Mouse (Mus musculus): ENCODE data around the gene Fastkd5. TPM values are rescaled to one million over a fixed set of nuclear protein-coding genes. Genes with fewer than 3 reads are reported as not detected.

Fastkd5 gene
- total and polyA plus RNA-seq, 2 experiments: 2.0 to 6.3 TPM

DNA sequence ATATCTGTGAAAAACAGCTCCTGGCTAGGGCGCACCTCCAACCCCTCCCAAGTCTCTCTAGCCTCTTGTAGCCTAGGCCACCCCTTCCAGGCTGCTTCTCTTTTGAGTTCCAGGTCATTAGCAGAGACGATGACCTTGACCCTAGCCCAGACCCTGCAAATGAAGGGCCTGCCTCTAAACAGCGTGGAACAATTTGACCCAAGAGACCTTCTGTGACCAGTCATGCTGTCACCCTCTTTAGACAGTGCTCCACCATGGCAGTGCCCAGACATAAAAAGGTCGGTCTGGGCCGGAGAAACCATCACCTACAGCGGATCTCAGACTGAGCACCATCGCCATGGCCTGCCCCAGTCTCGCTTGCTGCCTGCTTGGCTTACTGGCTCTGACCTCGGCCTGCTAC is 54.0 kb downstream of the Fastkd5 start, which contains the start of gene Oxt:
TSS of gene Oxt (plus strand) at position 301 of the 400 bp plus-strand sequence.
- H3K4me3 ChIP-seq (ENCODE audit: insufficient read depth, low read depth, low read length): peak within 1 kb of the TSS; percentile 33; the same call in 1 of the 2 replicates
- H3K27ac ChIP-seq (replicated peaks; ENCODE audit: insufficient read depth, low read depth, low read length): no peak within 1 kb of the TSS
- 0 out of 2 replicates have a peak within 1 kb of the TSS, but pooled peaks have one; percentile 21 for H3K9ac ChIP-seq (ENCODE audit: low read depth, low read length)
- no peak for DNase-seq (ENCODE audit: extremely low read depth, low read depth, low spot score)
- peaks cover 5% of the 10 kb centered on the region; the same call in 1 of the 2 replicates for H3K27me3 ChIP-seq (ENCODE audit: control insufficient read depth, insufficient read depth, low read length)
- H3K79me2 ChIP-seq (ENCODE audit: control insufficient read depth, insufficient read depth, low read length): no peaks in the 10 kb centered on the region
- no peaks in the 10 kb centered on the region for H3K36me3 ChIP-seq (ENCODE audit: control insufficient read depth, insufficient read depth, low read length)
- H3K4me1 ChIP-seq (ENCODE audit: control insufficient read depth, insufficient read depth, low read length): peaks cover 6% of the 10 kb centered on the region
- TF ChIP-seq CTCF (IDR thresholded peaks at IDR 0.05; ENCODE audit: low read depth, low read length) (no peak), POLR2A (IDR thresholded peaks at IDR 0.05; ENCODE audit: extremely low read depth, insufficient read depth, low read length) (no peak)
- WGBS: 83% methylated on average over 9 of the region's 9 CpGs

DNA sequence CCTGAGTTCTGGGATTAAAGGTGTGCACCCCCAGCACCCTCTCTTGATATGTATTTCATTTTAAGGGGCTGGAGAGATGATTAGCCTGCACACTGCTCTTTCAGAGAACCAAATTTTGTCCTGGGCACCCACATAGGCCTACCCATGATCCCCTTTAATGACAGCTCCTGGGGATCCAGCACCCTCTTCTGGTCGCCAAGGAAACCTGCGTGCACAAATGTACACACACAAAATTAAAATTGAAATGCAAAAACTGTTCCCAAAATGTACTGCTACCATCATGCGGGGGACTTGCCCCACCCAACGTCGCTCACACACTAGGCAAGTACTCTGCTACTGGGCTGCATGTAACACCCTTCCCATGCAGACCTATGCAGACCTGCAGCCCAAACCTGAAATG is 54.9 kb downstream of the Fastkd5 start:
- no peak overlapping the region for H3K9ac ChIP-seq (ENCODE audit: low read depth, low read length)
- H3K4me1 ChIP-seq (ENCODE audit: control insufficient read depth, insufficient read depth, low read length): peaks cover 6% of the 10 kb centered on the region
- H3K36me3 ChIP-seq (ENCODE audit: control insufficient read depth, insufficient read depth, low read length): no peaks in the 10 kb centered on the region
- no peak for TF ChIP-seq CTCF (IDR thresholded peaks at IDR 0.05; ENCODE audit: low read depth, low read length)
- 92% methylated on average over 5 of the region's 5 CpGs for WGBS
- H3K27ac ChIP-seq (replicated peaks; ENCODE audit: insufficient read depth, low read depth, low read length): no peak overlapping the region
- no peak for DNase-seq (ENCODE audit: extremely low read depth, low read depth, low spot score)
- peaks cover 5% of the 10 kb centered on the region; the same call in 1 of the 2 replicates for H3K27me3 ChIP-seq (ENCODE audit: control insufficient read depth, insufficient read depth, low read length)
- H3K79me2 ChIP-seq (ENCODE audit: control insufficient read depth, insufficient read depth, low read length): no peaks in the 10 kb centered on the region
- no peak overlapping the region for H3K4me3 ChIP-seq (ENCODE audit: insufficient read depth, low read depth, low read length)

DNA sequence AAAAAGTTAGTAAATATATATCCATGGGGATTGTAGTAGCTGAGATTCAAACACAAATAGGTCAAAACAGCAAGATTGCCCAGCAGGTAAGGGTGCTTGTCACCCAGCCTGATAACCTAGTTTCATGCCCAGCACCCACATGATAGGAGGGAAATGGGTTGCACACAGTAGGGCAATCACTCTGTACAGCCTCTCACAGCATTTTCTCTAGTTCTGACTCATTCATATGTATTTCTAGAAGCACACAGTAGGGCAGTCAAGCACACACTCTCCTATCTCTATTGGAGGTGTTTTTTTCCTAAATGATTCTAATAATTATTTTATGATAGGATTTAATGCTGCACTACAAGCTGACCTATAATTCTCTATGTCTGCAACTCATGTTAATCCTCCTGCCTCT is 59.9 kb downstream of the Fastkd5 start:
- Histone ChIP-seq H3K27ac (replicated peaks; ENCODE audit: insufficient read depth, low read depth, low read length) (no peak overlapping the region), H3K4me1 (ENCODE audit: control insufficient read depth, insufficient read depth, low read length) (peaks cover 2% of the 10 kb centered on the region), H3K36me3 (ENCODE audit: control insufficient read depth, insufficient read depth, low read length) (no peaks in the 10 kb centered on the region; the same call in 1 of the 2 replicates), H3K79me2 (ENCODE audit: control insufficient read depth, insufficient read depth, low read length) (no peaks in the 10 kb centered on the region), H3K9ac (ENCODE audit: low read depth, low read length) (no peak overlapping the region), H3K27me3 (ENCODE audit: control insufficient read depth, insufficient read depth, low read length) (no peaks in the 10 kb centered on the region), H3K4me3 (ENCODE audit: insufficient read depth, low read depth, low read length) (no peak overlapping the region)
- TF ChIP-seq CTCF (IDR thresholded peaks at IDR 0.05; ENCODE audit: low read depth, low read length) (no peak), POLR2A (IDR thresholded peaks at IDR 0.05; ENCODE audit: extremely low read depth, insufficient read depth, low read length) (no peak)
- DNase-seq (ENCODE audit: extremely low read depth, low read depth, low spot score): no peak

DNA sequence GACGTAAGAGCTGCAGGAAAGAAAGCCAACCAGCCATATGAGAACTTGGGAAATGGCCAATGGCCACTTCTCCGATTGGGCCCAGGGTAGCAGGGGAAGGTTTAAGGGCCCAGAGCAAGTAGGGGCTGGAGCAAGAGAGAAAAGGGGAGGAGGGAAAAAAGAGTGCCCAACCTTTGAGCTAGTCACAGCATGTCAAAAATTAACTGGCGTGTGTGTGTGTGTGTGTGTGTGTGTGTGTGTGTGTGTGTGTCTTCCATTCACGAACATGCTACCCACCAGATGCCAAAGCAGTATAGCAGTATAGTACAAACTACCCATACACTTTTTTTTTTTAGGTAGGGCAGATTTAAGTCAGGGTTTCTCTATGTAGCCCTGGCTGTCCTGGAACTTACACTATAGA is 60.9 kb downstream of the Fastkd5 start:
- 36% methylated on average over 4 of the region's 4 CpGs for WGBS
- peaks cover 3% of the 10 kb centered on the region; the same call in 1 of the 2 replicates for H3K79me2 ChIP-seq (ENCODE audit: control insufficient read depth, insufficient read depth, low read length)
- no peak overlapping the region for H3K4me3 ChIP-seq (ENCODE audit: insufficient read depth, low read depth, low read length)
- H3K36me3 ChIP-seq (ENCODE audit: control insufficient read depth, insufficient read depth, low read length): no peaks in the 10 kb centered on the region; the same call in 1 of the 2 replicates
- DNase-seq (ENCODE audit: extremely low read depth, low read depth, low spot score): peak; percentile 36
- TF ChIP-seq POLR2A (IDR thresholded peaks at IDR 0.05; ENCODE audit: extremely low read depth, insufficient read depth, low read length) (no peak), CTCF (IDR thresholded peaks at IDR 0.05; ENCODE audit: low read depth, low read length) (no peak)
- no peak overlapping the region for H3K9ac ChIP-seq (ENCODE audit: low read depth, low read length)
- no peak overlapping the region for H3K27ac ChIP-seq (replicated peaks; ENCODE audit: insufficient read depth, low read depth, low read length)
- H3K4me1 ChIP-seq (ENCODE audit: control insufficient read depth, insufficient read depth, low read length): peaks cover 7% of the 10 kb centered on the region
- no peaks in the 10 kb centered on the region for H3K27me3 ChIP-seq (ENCODE audit: control insufficient read depth, insufficient read depth, low read length)

- Histone ChIP-seq H3K4me1 (ENCODE audit: control insufficient read depth, insufficient read depth, low read length) (peaks cover 10% of the 10 kb centered on the region), H3K27me3 (ENCODE audit: control insufficient read depth, insufficient read depth, low read length) (no peaks in the 10 kb centered on the region), H3K4me3 (ENCODE audit: insufficient read depth, low read depth, low read length) (no peak overlapping the region), H3K36me3 (ENCODE audit: control insufficient read depth, insufficient read depth, low read length) (no peaks in the 10 kb centered on the region; the same call in 1 of the 2 replicates), H3K79me2 (ENCODE audit: control insufficient read depth, insufficient read depth, low read length) (peaks cover 6% of the 10 kb centered on the region; the same call in 1 of the 2 replicates), H3K27ac (replicated peaks; ENCODE audit: insufficient read depth, low read depth, low read length) (no peak overlapping the region), H3K9ac (ENCODE audit: low read depth, low read length) (no peak overlapping the region)
- TF ChIP-seq POLR2A (IDR thresholded peaks at IDR 0.05; ENCODE audit: extremely low read depth, insufficient read depth, low read length) (no peak), CTCF (IDR thresholded peaks at IDR 0.05; ENCODE audit: low read depth, low read length) (no peak)
- 91% methylated on average over 8 of the region's 8 CpGs for WGBS
- no peak for DNase-seq (ENCODE audit: extremely low read depth, low read depth, low spot score)
These were observed 64.8 kb downstream of the Fastkd5 start for GRCm38 (mm10) chr2:130564983-130565382.

DNA sequence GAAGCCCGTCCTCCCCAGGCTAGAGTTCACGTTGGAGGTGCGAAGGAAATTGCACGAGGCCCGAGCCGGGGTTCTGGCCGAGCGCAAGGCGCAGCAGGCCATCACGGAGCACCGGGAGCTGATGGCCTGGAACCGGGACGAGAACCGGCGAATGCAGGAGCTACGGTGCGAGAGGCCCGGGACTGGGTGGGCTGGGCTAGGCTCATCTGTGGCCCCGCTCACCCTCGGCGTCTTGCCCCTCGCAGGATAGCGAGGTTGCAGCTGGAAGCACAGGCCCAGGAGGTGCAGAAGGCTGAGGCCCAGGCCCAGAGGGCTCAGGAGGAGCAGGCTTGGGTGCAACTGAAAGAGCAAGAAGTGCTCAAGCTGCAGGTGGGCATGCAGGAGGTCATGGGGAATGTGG is 65.8 kb downstream of the Fastkd5 start:
- TF ChIP-seq CTCF (IDR thresholded peaks at IDR 0.05; ENCODE audit: low read depth, low read length) (no peak), POLR2A (IDR thresholded peaks at IDR 0.05; ENCODE audit: extremely low read depth, insufficient read depth, low read length) (no peak)
- Histone ChIP-seq H3K27ac (replicated peaks; ENCODE audit: insufficient read depth, low read depth, low read length) (0 out of 2 replicates have a peak overlapping the region, but pooled peaks have one; percentile 5), H3K27me3 (ENCODE audit: control insufficient read depth, insufficient read depth, low read length) (no peaks in the 10 kb centered on the region), H3K36me3 (ENCODE audit: control insufficient read depth, insufficient read depth, low read length) (no peaks in the 10 kb centered on the region; the same call in 1 of the 2 replicates), H3K4me3 (ENCODE audit: insufficient read depth, low read depth, low read length) (peak overlapping the region; percentile 83), H3K79me2 (ENCODE audit: control insufficient read depth, insufficient read depth, low read length) (peaks cover 6% of the 10 kb centered on the region; the same call in 1 of the 2 replicates), H3K9ac (ENCODE audit: low read depth, low read length) (peak overlapping the region; percentile 88), H3K4me1 (ENCODE audit: control insufficient read depth, insufficient read depth, low read length) (peaks cover 10% of the 10 kb centered on the region)
- 1% methylated on average over 23 of the region's 23 CpGs for WGBS
- DNase-seq (ENCODE audit: extremely low read depth, low read depth, low spot score): no peak

Other genes with a start within 250 kb of the Fastkd5 start
- 0.46 and 0.54 TPM in 2 replicates for gene Cpxm1, start 232.5 kb downstream of the Fastkd5 start, total RNA-seq (2014; rRNA removed)
- 1.4 and 1.6 TPM in 2 replicates for gene Cpxm1, start 232.5 kb downstream of the Fastkd5 start, polyA plus RNA-seq (2012; rRNA removed)
- gene Gm28372, start 224.8 kb downstream of the Fastkd5 start, total RNA-seq (2014; rRNA removed): not detected in 2 replicates
- gene Gm28372, start 224.8 kb downstream of the Fastkd5 start, polyA plus RNA-seq (2012; rRNA removed): not detected in 2 replicates
- gene 1700020A23Rik, start 224.8 kb downstream of the Fastkd5 start, total RNA-seq (2014; rRNA removed): not detected in 2 replicates
- gene 1700020A23Rik, start 224.8 kb downstream of the Fastkd5 start, polyA plus RNA-seq (2012; rRNA removed): not detected in 2 replicates
- gene Tmem239, start 223.5 kb downstream of the Fastkd5 start, total RNA-seq (2014; rRNA removed): not detected in 2 replicates
- not detected in 2 replicates for gene Tmem239, start 223.5 kb downstream of the Fastkd5 start, polyA plus RNA-seq (2012; rRNA removed)
- gene Vps16, start 205.7 kb downstream of the Fastkd5 start, total RNA-seq (2014; rRNA removed): 25.6 and 27.2 TPM in 2 replicates
- 22.6 and 43.2 TPM in 2 replicates for gene Vps16, start 205.7 kb downstream of the Fastkd5 start, polyA plus RNA-seq (2012; rRNA removed)
- gene Pced1a, start 205.3 kb downstream of the Fastkd5 start, total RNA-seq (2014; rRNA removed): 6.3 and 7.2 TPM in 2 replicates
- 23.3 and 29.0 TPM in 2 replicates for gene Pced1a, start 205.3 kb downstream of the Fastkd5 start, polyA plus RNA-seq (2012; rRNA removed)
- 24.8 and 25.9 TPM in 2 replicates for gene Ptpra, start 179.7 kb downstream of the Fastkd5 start, total RNA-seq (2014; rRNA removed)
- 19.6 and 23.9 TPM in 2 replicates for gene Ptpra, start 179.7 kb downstream of the Fastkd5 start, polyA plus RNA-seq (2012; rRNA removed)
- 10.9 and 15.7 TPM in 2 replicates for gene Mrps26, start 66.3 kb downstream of the Fastkd5 start, total RNA-seq (2014; rRNA removed)
- gene Mrps26, start 66.3 kb downstream of the Fastkd5 start, polyA plus RNA-seq (2012; rRNA removed): 38.1 and 38.4 TPM in 2 replicates
- not detected in 2 replicates for gene Oxt, start 53.9 kb downstream of the Fastkd5 start, total RNA-seq (2014; rRNA removed)
- gene Oxt, start 53.9 kb downstream of the Fastkd5 start, polyA plus RNA-seq (2012; rRNA removed): not detected in 2 replicates
- not detected in 2 replicates for gene Avp, start 47.5 kb downstream of the Fastkd5 start, total RNA-seq (2014; rRNA removed)
- gene Avp, start 47.5 kb downstream of the Fastkd5 start, polyA plus RNA-seq (2012; rRNA removed): not detected in 2 replicates
- 1.0 and 1.8 TPM in 2 replicates for gene Ubox5, start within 50 bp of the Fastkd5 start, total RNA-seq (2014; rRNA removed)
- gene Ubox5, start within 50 bp of the Fastkd5 start, polyA plus RNA-seq (2012; rRNA removed): 3.4 and 3.7 TPM in 2 replicates
- gene Lzts3, start 12.8 kb upstream of the Fastkd5 start, total RNA-seq (2014; rRNA removed): 8.0 and 11.3 TPM in 2 replicates
- 26.9 and 30.7 TPM in 2 replicates for gene Lzts3, start 12.8 kb upstream of the Fastkd5 start, polyA plus RNA-seq (2012; rRNA removed)
- gene Ddrgk1, start 34.6 kb upstream of the Fastkd5 start, total RNA-seq (2014; rRNA removed): 67.1 and 86.0 TPM in 2 replicates
- gene Ddrgk1, start 34.6 kb upstream of the Fastkd5 start, polyA plus RNA-seq (2012; rRNA removed): 138 and 165 TPM in 2 replicates
- gene Itpa, start 37.6 kb upstream of the Fastkd5 start, total RNA-seq (2014; rRNA removed): 30.9 and 33.8 TPM in 2 replicates
- gene Itpa, start 37.6 kb upstream of the Fastkd5 start, polyA plus RNA-seq (2012; rRNA removed): 22.3 and 24.1 TPM in 2 replicates
- gene Slc4a11, start 67.5 kb upstream of the Fastkd5 start, total RNA-seq (2014; rRNA removed): not detected in 2 replicates
- gene Slc4a11, start 67.5 kb upstream of the Fastkd5 start, polyA plus RNA-seq (2012; rRNA removed): 0.34 and 0.36 TPM in 2 replicates

Data from liver, adult 2 months (tissue).